Mouse (Mus musculus): ENCODE results near the gene Csf2. TPM values are rescaled to one million over a fixed set of nuclear protein-coding genes. Genes with fewer than 3 reads are reported as not detected.

Csf2 gene
- polyA plus RNA-seq, 1 experiment from 2014 or later = not detected

DNA sequence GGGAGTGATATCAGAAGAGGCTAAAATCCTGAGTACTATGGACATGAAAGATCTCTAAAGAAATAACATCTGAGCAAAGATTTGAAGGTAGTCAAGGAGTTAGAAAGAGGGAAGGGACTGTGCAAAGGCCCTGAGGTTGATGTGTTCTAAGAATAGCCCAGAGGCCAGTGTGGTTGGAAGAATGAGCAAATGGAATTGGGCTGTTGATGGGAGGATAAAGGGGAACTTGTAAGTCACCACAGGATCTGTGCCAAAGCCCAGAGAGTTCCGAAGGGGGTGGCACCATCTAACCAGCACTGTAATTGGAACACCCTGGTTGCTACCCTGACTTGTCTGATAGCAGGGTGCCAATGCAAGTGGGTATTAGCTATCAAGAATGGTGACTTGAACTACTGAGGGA, 30.3 kb downstream of the Csf2 start:
- H3K27ac ChIP-seq (ENCODE audit: low read depth, low read length) = no peak overlapping the region
- no peak overlapping the region for H3K9ac ChIP-seq (ENCODE audit: low read depth, low read length)
- H3K36me3 ChIP-seq (ENCODE audit: control insufficient read depth, insufficient read depth, low read length) = no peaks in the 10 kb centered on the region
- WGBS = 95% methylated on average over 1 of the region's 1 CpGs
- no peaks in the 10 kb centered on the region for H3K4me1 ChIP-seq (ENCODE audit: control insufficient read depth, insufficient read depth, low read depth, low read length)
- no peaks in the 10 kb centered on the region for H3K9me3 ChIP-seq (ENCODE audit: control insufficient read depth, low read length)
- no peak overlapping the region for H3K4me2 ChIP-seq (ENCODE audit: low read length)
- no peak for ATAC-seq
- no peak overlapping the region for H3K4me3 ChIP-seq (ENCODE audit: low read length)
- no peaks in the 10 kb centered on the region for H3K27me3 ChIP-seq (replicated peaks; ENCODE audit: control insufficient read depth, insufficient read depth, low read length)

DNA sequence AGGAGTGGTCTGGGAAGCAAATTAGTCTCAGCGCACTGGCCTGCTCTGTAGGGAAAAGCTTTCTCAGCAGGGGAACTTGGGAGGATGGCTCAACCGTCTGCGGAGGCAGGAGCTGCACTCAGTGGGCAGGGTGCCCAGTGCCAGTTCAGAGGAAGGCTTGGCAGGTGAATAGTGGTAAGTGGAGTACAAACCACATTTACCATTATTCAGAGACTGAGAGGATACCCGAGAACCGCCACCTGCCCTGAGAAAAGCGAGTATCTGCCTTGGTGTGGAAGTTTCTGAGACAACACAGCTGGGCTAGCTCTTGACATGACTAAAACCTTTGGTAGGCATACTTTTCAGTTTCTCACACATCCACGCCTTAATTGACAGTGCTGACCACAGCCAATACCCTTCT, 32.1 kb downstream of the Csf2 start:
- WGBS = 58% methylated on average over 7 of the region's 7 CpGs
- ATAC-seq = no peak

DNA sequence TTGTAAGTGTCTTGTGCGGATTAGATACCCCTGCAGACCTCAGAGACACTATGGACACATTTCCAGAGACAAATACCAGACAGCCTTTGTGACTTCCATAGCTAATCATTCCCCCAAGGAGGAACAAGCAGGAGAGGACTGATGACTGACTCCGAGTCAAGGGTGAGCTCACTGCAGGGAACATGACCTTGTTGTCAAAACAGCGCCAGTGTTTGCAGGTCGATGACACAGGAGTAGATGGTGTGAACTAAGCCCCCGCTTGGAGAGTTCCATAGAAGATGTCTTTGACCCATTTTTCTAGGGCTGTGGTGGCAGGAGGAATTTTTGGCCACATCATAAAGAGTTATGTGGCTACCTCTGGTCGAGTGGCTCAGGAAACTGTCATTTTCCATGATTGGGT, 33.4 kb downstream of the Csf2 start:
- Histone ChIP-seq H3K9ac (ENCODE audit: low read depth, low read length) (no peak overlapping the region), H3K9me3 (ENCODE audit: control insufficient read depth, low read length) (no peaks in the 10 kb centered on the region), H3K4me1 (ENCODE audit: control insufficient read depth, insufficient read depth, low read depth, low read length) (no peaks in the 10 kb centered on the region), H3K4me2 (ENCODE audit: low read length) (no peak overlapping the region), H3K4me3 (ENCODE audit: low read length) (no peak overlapping the region), H3K27ac (ENCODE audit: low read depth, low read length) (no peak overlapping the region), H3K36me3 (ENCODE audit: control insufficient read depth, insufficient read depth, low read length) (no peaks in the 10 kb centered on the region), H3K27me3 (replicated peaks; ENCODE audit: control insufficient read depth, insufficient read depth, low read length) (no peaks in the 10 kb centered on the region)
- no peak for ATAC-seq
- WGBS = 81% methylated on average over 6 of the region's 6 CpGs

More for the DNA sequence above, 32.1 kb downstream of the Csf2 start:
- Histone ChIP-seq H3K36me3 (ENCODE audit: control insufficient read depth, insufficient read depth, low read length) (no peaks in the 10 kb centered on the region), H3K4me1 (ENCODE audit: control insufficient read depth, insufficient read depth, low read depth, low read length) (no peaks in the 10 kb centered on the region), H3K27ac (ENCODE audit: low read depth, low read length) (no peak overlapping the region), H3K4me3 (ENCODE audit: low read length) (no peak overlapping the region), H3K4me2 (ENCODE audit: low read length) (no peak overlapping the region), H3K9me3 (ENCODE audit: control insufficient read depth, low read length) (no peaks in the 10 kb centered on the region), H3K27me3 (replicated peaks; ENCODE audit: control insufficient read depth, insufficient read depth, low read length) (no peaks in the 10 kb centered on the region), H3K9ac (ENCODE audit: low read depth, low read length) (no peak overlapping the region)

DNA sequence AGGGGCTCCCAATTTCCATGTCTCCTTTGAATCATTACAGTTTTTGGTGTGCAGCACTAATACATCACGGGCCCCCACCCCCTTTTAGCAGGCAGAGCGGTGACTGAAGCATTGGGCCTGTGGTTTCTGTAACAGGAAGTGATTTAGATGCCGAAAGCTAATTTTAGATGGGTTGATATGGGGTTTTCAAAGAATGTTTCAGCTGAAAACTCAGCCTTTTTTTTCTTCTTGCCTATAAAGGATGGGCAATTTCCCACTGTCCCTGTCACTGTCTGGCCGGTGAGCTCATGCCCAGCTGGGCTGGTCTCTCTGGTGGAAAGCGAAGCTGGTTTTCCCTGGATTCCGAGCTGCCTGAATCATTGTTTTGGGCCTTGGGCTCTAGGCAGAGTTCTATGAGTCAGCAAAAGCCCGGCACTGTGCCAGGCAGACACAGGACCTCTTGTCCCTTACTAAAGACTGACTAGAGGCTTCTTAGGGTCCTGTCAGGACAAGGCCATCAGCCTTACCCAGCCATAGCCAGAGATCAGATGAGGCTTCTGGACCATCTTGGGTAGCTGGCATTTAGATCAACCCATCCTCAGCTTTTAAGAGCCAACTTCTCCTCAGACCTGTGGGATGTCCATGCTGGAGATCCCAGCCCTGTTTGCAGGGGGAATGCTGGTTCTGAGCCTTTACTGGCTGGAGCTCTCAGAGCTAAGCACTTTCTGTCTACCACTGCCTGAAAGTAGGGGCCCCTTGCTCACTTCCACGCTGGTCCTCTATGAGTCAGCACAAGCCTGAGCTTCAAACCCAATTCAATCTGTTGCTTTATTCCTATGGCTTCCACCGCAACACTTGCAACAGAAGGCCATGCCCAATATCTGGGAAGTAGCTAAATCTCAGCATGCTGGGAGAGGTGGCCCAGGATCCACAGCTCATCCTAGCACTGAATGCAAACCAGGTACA, 34.7 kb downstream of the Csf2 start:
- no peak overlapping the region for H3K4me3 ChIP-seq (ENCODE audit: low read length)
- H3K9ac ChIP-seq (ENCODE audit: low read depth, low read length) = no peak overlapping the region
- H3K27ac ChIP-seq (ENCODE audit: low read depth, low read length) = no peak overlapping the region
- ATAC-seq = no peak
- no peaks in the 10 kb centered on the region for H3K4me1 ChIP-seq (ENCODE audit: control insufficient read depth, insufficient read depth, low read depth, low read length)
- no peaks in the 10 kb centered on the region for H3K27me3 ChIP-seq (replicated peaks; ENCODE audit: control insufficient read depth, insufficient read depth, low read length)
- H3K9me3 ChIP-seq (ENCODE audit: control insufficient read depth, low read length) = no peaks in the 10 kb centered on the region
- no peaks in the 10 kb centered on the region for H3K36me3 ChIP-seq (ENCODE audit: control insufficient read depth, insufficient read depth, low read length)
- no peak overlapping the region for H3K4me2 ChIP-seq (ENCODE audit: low read length)
- WGBS = 89% methylated on average over 9 of the region's 9 CpGs

DNA sequence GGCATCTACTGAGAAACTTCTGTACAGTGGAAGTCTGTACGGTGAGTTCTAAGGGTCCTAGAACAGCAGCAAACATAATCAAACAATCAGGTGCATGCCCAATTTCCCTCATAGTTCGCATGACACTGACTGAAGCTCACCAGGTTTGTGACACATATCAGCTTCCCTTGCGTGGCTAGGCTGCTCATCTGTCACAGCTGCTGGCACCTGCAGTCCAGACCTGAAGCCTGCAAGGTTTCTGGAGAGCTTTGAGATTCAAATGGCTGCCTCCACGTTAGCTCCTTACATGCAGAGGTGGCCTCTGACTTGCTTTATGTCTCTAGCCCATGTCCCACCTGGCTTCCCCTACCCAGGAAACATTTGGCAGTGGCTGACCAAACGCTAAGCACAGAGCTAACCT, 35.8 kb downstream of the Csf2 start:
- H3K36me3 ChIP-seq (ENCODE audit: control insufficient read depth, insufficient read depth, low read length) = no peaks in the 10 kb centered on the region
- no peaks in the 10 kb centered on the region for H3K9me3 ChIP-seq (ENCODE audit: control insufficient read depth, low read length)
- no peaks in the 10 kb centered on the region for H3K4me1 ChIP-seq (ENCODE audit: control insufficient read depth, insufficient read depth, low read depth, low read length)
- no peak overlapping the region for H3K27ac ChIP-seq (ENCODE audit: low read depth, low read length)
- H3K9ac ChIP-seq (ENCODE audit: low read depth, low read length) = no peak overlapping the region
- WGBS = 88% methylated on average over 5 of the region's 5 CpGs
- H3K27me3 ChIP-seq (replicated peaks; ENCODE audit: control insufficient read depth, insufficient read depth, low read length) = no peaks in the 10 kb centered on the region
- ATAC-seq = no peak
- no peak overlapping the region for H3K4me2 ChIP-seq (ENCODE audit: low read length)
- H3K4me3 ChIP-seq (ENCODE audit: low read length) = no peak overlapping the region

DNA sequence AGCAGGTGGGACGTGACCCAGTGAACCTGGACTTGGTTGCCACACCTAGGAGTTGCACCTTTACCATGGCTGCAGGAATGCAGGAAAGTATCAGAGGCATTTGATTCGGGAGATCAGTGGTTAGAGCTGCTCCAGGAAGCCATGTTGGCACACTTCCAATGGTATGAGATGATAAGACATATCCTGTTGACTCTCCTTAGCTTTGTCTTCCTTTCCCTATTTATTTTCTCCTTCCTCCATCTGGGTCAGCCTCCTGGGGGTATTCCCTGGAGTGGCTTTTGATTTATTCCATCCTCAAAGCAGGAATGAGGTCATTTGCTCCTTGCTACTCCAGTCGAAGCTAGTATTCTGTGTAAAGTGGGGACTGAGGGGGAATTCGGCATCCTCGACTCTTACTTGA, 42.5 kb downstream of the Csf2 start:
- no peaks in the 10 kb centered on the region for H3K36me3 ChIP-seq (ENCODE audit: control insufficient read depth, insufficient read depth, low read length)
- no peak overlapping the region for H3K27ac ChIP-seq (ENCODE audit: low read depth, low read length)
- H3K9me3 ChIP-seq (ENCODE audit: control insufficient read depth, low read length) = no peaks in the 10 kb centered on the region
- no peak for ATAC-seq
- no peaks in the 10 kb centered on the region for H3K4me1 ChIP-seq (ENCODE audit: control insufficient read depth, insufficient read depth, low read depth, low read length)
- H3K4me3 ChIP-seq (ENCODE audit: low read length) = no peak overlapping the region
- H3K27me3 ChIP-seq (replicated peaks; ENCODE audit: control insufficient read depth, insufficient read depth, low read length) = no peaks in the 10 kb centered on the region
- 81% methylated on average over 5 of the region's 5 CpGs for WGBS
- no peak overlapping the region for H3K9ac ChIP-seq (ENCODE audit: low read depth, low read length)
- no peak overlapping the region for H3K4me2 ChIP-seq (ENCODE audit: low read length)

DNA sequence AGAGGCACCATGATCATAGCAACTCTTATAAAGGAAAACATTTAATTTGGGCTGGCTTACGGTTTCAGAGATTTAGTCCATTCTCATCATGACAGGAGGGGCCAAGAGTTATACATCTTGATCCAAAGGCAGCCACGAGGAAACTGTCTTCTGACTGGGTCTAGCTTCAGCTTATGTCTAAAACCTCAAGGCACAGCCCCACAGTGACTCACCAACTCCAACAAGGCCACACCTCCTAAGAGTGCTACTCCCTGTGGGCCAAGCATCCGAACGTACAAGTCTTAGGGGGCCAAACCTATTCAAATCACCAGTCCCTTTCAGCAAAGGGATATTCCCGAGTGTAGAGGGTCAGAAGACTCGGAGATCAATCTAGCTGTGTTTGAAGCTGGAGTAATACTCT, 44.1 kb downstream of the Csf2 start:
- Histone ChIP-seq H3K4me1 (ENCODE audit: control insufficient read depth, insufficient read depth, low read depth, low read length) (no peaks in the 10 kb centered on the region), H3K9me3 (ENCODE audit: control insufficient read depth, low read length) (no peaks in the 10 kb centered on the region), H3K9ac (ENCODE audit: low read depth, low read length) (no peak overlapping the region), H3K27me3 (replicated peaks; ENCODE audit: control insufficient read depth, insufficient read depth, low read length) (no peaks in the 10 kb centered on the region), H3K4me3 (ENCODE audit: low read length) (no peak overlapping the region), H3K27ac (ENCODE audit: low read depth, low read length) (no peak overlapping the region), H3K36me3 (ENCODE audit: control insufficient read depth, insufficient read depth, low read length) (no peaks in the 10 kb centered on the region), H3K4me2 (ENCODE audit: low read length) (no peak overlapping the region)
- WGBS = 77% methylated on average over 6 of the region's 6 CpGs
- ATAC-seq = no peak

DNA sequence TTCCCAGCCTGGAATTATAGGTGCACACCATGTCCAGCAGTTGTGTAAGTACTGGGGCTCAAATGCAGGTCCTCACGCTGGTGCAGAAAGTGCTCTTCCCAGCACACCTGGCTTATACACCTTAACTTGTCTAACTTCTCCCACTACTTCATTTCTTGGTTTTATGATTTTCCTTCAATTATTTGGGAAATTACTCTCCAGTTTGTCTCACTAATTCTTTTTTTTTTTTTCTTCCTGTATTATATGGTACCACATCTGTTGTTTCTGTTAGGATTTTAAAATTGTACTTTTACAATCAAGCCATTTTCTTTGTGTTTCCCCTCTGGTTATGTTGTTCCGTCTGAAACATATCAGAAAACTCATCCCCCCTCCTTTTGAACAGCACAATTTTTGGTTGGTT, 44.7 kb downstream of the Csf2 start:
- no peaks in the 10 kb centered on the region for H3K4me1 ChIP-seq (ENCODE audit: control insufficient read depth, insufficient read depth, low read depth, low read length)
- ATAC-seq = no peak
- no peak overlapping the region for H3K4me2 ChIP-seq (ENCODE audit: low read length)
- no peaks in the 10 kb centered on the region for H3K27me3 ChIP-seq (replicated peaks; ENCODE audit: control insufficient read depth, insufficient read depth, low read length)
- no peaks in the 10 kb centered on the region for H3K9me3 ChIP-seq (ENCODE audit: control insufficient read depth, low read length)
- WGBS = 90% methylated on average over 2 of the region's 2 CpGs
- no peak overlapping the region for H3K27ac ChIP-seq (ENCODE audit: low read depth, low read length)
- H3K4me3 ChIP-seq (ENCODE audit: low read length) = no peak overlapping the region
- H3K9ac ChIP-seq (ENCODE audit: low read depth, low read length) = no peak overlapping the region
- H3K36me3 ChIP-seq (ENCODE audit: control insufficient read depth, insufficient read depth, low read length) = no peaks in the 10 kb centered on the region

DNA sequence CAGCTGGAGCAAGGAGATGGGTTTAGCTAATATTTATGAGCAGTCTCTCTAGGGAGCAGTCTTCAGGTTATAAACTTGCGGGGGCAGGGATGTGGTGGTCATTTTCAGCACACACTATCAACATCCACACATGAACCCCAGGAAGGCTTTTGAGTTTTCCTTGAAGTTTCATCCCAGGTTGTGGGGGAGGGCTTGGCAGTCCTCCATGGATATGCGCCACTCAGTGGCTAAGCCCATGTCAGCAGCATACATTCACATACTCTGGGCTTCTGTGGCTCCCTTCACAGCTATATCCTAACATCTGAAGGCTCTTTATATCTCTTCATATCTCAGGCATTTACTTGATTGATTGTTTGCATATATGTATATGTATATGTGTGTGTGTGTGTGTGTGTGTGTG, 46.3 kb downstream of the Csf2 start:
- no peaks in the 10 kb centered on the region for H3K4me1 ChIP-seq (ENCODE audit: control insufficient read depth, insufficient read depth, low read depth, low read length)
- H3K9ac ChIP-seq (ENCODE audit: low read depth, low read length) = no peak overlapping the region
- ATAC-seq = no peak
- H3K27ac ChIP-seq (ENCODE audit: low read depth, low read length) = no peak overlapping the region
- H3K4me2 ChIP-seq (ENCODE audit: low read length) = no peak overlapping the region
- H3K36me3 ChIP-seq (ENCODE audit: control insufficient read depth, insufficient read depth, low read length) = no peaks in the 10 kb centered on the region
- H3K27me3 ChIP-seq (replicated peaks; ENCODE audit: control insufficient read depth, insufficient read depth, low read length) = no peaks in the 10 kb centered on the region
- 80% methylated on average over 2 of the region's 2 CpGs for WGBS
- no peak overlapping the region for H3K4me3 ChIP-seq (ENCODE audit: low read length)
- H3K9me3 ChIP-seq (ENCODE audit: control insufficient read depth, low read length) = no peaks in the 10 kb centered on the region
